Mouse (Mus musculus) liver, embryonic 16.5 days (tissue): Measurements from ENCODE around the gene Rps6ka2. TPM values are rescaled to one million over a fixed set of nuclear protein-coding genes. Genes with fewer than 3 reads are reported as not detected.

Source experiments
- ATAC-seq: fragments of 200-750 bp; cut with Nextera tagmentation; 2 replicates; pipeline ENCODE4 v1.8.0; 2017; ENCODE audit warnings: low read depth, mild to moderate bottlenecking, moderate number of reproducible peaks, moderate library complexity
- H3K27ac ChIP-seq: fragments of 300-500 bp; sonication (generic); 2 replicates; pipeline ENCODE4 v1.5.1; 2014; ENCODE audit warnings: mild to moderate bottlenecking, low read length
- H3K27me3 ChIP-seq: fragments of 300-500 bp; sonication (generic); 2 replicates; pipeline ENCODE4 v1.6.1; 2014; ENCODE audit warnings: low read depth, low read length, mixed read lengths; ENCODE audit not compliant: control insufficient read depth, insufficient read depth
- H3K36me3 ChIP-seq: fragments of 300-500 bp; sonication (generic); 2 replicates; pipeline ENCODE4 v1.6.1; 2014; ENCODE audit warnings: mild to moderate bottlenecking; ENCODE audit not compliant: control insufficient read depth, insufficient read depth
- H3K4me1 ChIP-seq: fragments of 300-500 bp; sonication (generic); 2 replicates; pipeline ENCODE4 v1.6.1; 2014; ENCODE audit warnings: low read depth, low read length, mixed read lengths; ENCODE audit not compliant: control insufficient read depth
- H3K4me2 ChIP-seq: fragments of 300-500 bp; sonication (generic); 2 replicates; pipeline ENCODE4 v1.6.1; 2014; ENCODE audit warnings: low read depth, low read length, mixed read lengths
- H3K4me3 ChIP-seq: fragments of 300-500 bp; sonication (generic); 2 replicates; pipeline ENCODE4 v1.5.1; 2014; ENCODE audit warnings: low read depth, mild to moderate bottlenecking, low read length
- H3K9ac ChIP-seq: fragments of 300-500 bp; sonication (generic); 2 replicates; pipeline ENCODE4 v1.6.1; 2014; ENCODE audit warnings: low read depth, low read length
- H3K9me3 ChIP-seq: fragments of 300-500 bp; sonication (generic); replicated peaks from 2 replicates; pipeline ENCODE4 v1.6.1; 2016; ENCODE audit warnings: low read length; ENCODE audit not compliant: control insufficient read depth
- WGBS: fragments of 180-500 bp; shearing (Covaris S2); extraction: QIAGEN DNeasy Blood & Tissue Kit; methylation state at CpG from one replicate; pipeline ENCODE4 v1.1.7; 2014; ENCODE audit not compliant: insufficient replicate concordance; 5-methylcytosine and 5-hydroxymethylcytosine counted together
- polyA plus RNA-seq: library from polyadenylated mRNA; unstranded; fragments of >200 nt; fragmentation: Nextera tagmentation; extraction: Ambion mirVana; gene quantifications from 2 replicates; pipeline ENCODE4 v1.2.1, GENCODE M21; 2015

Gene Rps6ka2
- polyA plus RNA-seq, 1 experiment from 2014 or later, result 1.6 TPM

- no peak overlapping the region for H3K4me2 ChIP-seq
- no peak for ATAC-seq
- WGBS, result 68% methylated on average over 11 of the region's 11 CpGs
Measured at GRCm38 (mm10) chr17:7210648-7211047, 40.7 kb downstream of the Rps6ka2 start.

GRCm38 (mm10) chr17:7211893-7212292 lies 42.0 kb downstream of the Rps6ka2 start:
- no peaks in the 10 kb centered on the region for H3K9me3 ChIP-seq
- no peaks in the 10 kb centered on the region for H3K36me3 ChIP-seq
- H3K27me3 ChIP-seq, result no peaks in the 10 kb centered on the region
- no peak overlapping the region for H3K9ac ChIP-seq
- H3K4me2 ChIP-seq, result no peak overlapping the region
- no peak overlapping the region for H3K4me3 ChIP-seq
- WGBS, result 56% methylated on average over 4 of the region's 4 CpGs
- no peak overlapping the region for H3K27ac ChIP-seq
- no peak for ATAC-seq
- no peaks in the 10 kb centered on the region for H3K4me1 ChIP-seq

More at GRCm38 (mm10) chr17:7210648-7211047, 40.7 kb downstream of the Rps6ka2 start:
- H3K27ac ChIP-seq, result no peak overlapping the region
- no peak overlapping the region for H3K9ac ChIP-seq
- no peaks in the 10 kb centered on the region for H3K36me3 ChIP-seq
- H3K4me3 ChIP-seq, result no peak overlapping the region
- H3K9me3 ChIP-seq, result no peaks in the 10 kb centered on the region
- H3K4me1 ChIP-seq, result no peaks in the 10 kb centered on the region
- H3K27me3 ChIP-seq, result no peaks in the 10 kb centered on the region

GRCm38 (mm10) chr17:7213214-7213613 lies 43.3 kb downstream of the Rps6ka2 start:
- H3K27ac ChIP-seq, result no peak overlapping the region
- ATAC-seq, result no peak
- H3K9ac ChIP-seq, result no peak overlapping the region
- 50% methylated on average over 2 of the region's 2 CpGs for WGBS
- H3K4me2 ChIP-seq, result no peak overlapping the region
- H3K36me3 ChIP-seq, result no peaks in the 10 kb centered on the region
- H3K4me1 ChIP-seq, result no peaks in the 10 kb centered on the region
- no peak overlapping the region for H3K4me3 ChIP-seq
- H3K9me3 ChIP-seq, result no peaks in the 10 kb centered on the region
- no peaks in the 10 kb centered on the region for H3K27me3 ChIP-seq

GRCm38 (mm10) chr17:7214061-7214460 lies 44.1 kb downstream of the Rps6ka2 start:
- no peak overlapping the region for H3K4me3 ChIP-seq
- no peak for ATAC-seq
- 70% methylated on average over 3 of the region's 3 CpGs for WGBS

GRCm38 (mm10) chr17:7217791-7218329 lies 47.9 kb downstream of the Rps6ka2 start:
- no peaks in the 10 kb centered on the region for H3K27me3 ChIP-seq
- no peak overlapping the region for H3K4me2 ChIP-seq
- H3K4me3 ChIP-seq, result no peak overlapping the region
- no peak overlapping the region for H3K9ac ChIP-seq
- no peaks in the 10 kb centered on the region for H3K9me3 ChIP-seq
- no peaks in the 10 kb centered on the region for H3K4me1 ChIP-seq
- WGBS, result 67% methylated on average over 11 of the region's 11 CpGs
- no peaks in the 10 kb centered on the region for H3K36me3 ChIP-seq
- ATAC-seq, result no peak
- H3K27ac ChIP-seq, result no peak overlapping the region

More at GRCm38 (mm10) chr17:7214061-7214460, 44.1 kb downstream of the Rps6ka2 start:
- Histone ChIP-seq H3K4me2 (no peak overlapping the region), H3K4me1 (no peaks in the 10 kb centered on the region), H3K9me3 (no peaks in the 10 kb centered on the region), H3K9ac (no peak overlapping the region), H3K27ac (no peak overlapping the region), H3K36me3 (no peaks in the 10 kb centered on the region), H3K27me3 (no peaks in the 10 kb centered on the region)

GRCm38 (mm10) chr17:7218396-7218795 lies 48.5 kb downstream of the Rps6ka2 start:
- H3K4me1 ChIP-seq, result no peaks in the 10 kb centered on the region
- no peak overlapping the region for H3K9ac ChIP-seq
- H3K4me3 ChIP-seq, result no peak overlapping the region
- no peaks in the 10 kb centered on the region for H3K27me3 ChIP-seq
- H3K9me3 ChIP-seq, result no peaks in the 10 kb centered on the region
- H3K27ac ChIP-seq, result no peak overlapping the region
- H3K4me2 ChIP-seq, result no peak overlapping the region
- 60% methylated on average over 9 of the region's 9 CpGs for WGBS
- no peaks in the 10 kb centered on the region for H3K36me3 ChIP-seq
- ATAC-seq, result no peak

GRCm38 (mm10) chr17:7219044-7219718 lies 49.3 kb downstream of the Rps6ka2 start:
- Histone ChIP-seq H3K4me1 (no peaks in the 10 kb centered on the region), H3K4me3 (no peak overlapping the region), H3K4me2 (no peak overlapping the region), H3K9ac (no peak overlapping the region), H3K9me3 (no peaks in the 10 kb centered on the region), H3K27ac (no peak overlapping the region), H3K36me3 (no peaks in the 10 kb centered on the region), H3K27me3 (no peaks in the 10 kb centered on the region)
- ATAC-seq, result no peak
- 40% methylated on average over 11 of the region's 11 CpGs for WGBS

- H3K4me3 ChIP-seq, result no peak overlapping the region
- H3K4me1 ChIP-seq, result no peaks in the 10 kb centered on the region
- H3K9ac ChIP-seq, result no peak overlapping the region
- ATAC-seq, result no peak
- H3K9me3 ChIP-seq, result no peaks in the 10 kb centered on the region
- no peak overlapping the region for H3K4me2 ChIP-seq
- 57% methylated on average over 4 of the region's 4 CpGs for WGBS
- no peaks in the 10 kb centered on the region for H3K36me3 ChIP-seq
- H3K27ac ChIP-seq, result no peak overlapping the region
- no peaks in the 10 kb centered on the region for H3K27me3 ChIP-seq
Measured at GRCm38 (mm10) chr17:7221310-7221709, 51.4 kb downstream of the Rps6ka2 start.

- Histone ChIP-seq H3K27me3 (no peaks in the 10 kb centered on the region), H3K4me1 (no peaks in the 10 kb centered on the region), H3K9ac (no peak overlapping the region), H3K36me3 (no peaks in the 10 kb centered on the region), H3K9me3 (no peaks in the 10 kb centered on the region), H3K4me3 (no peak overlapping the region), H3K4me2 (no peak overlapping the region), H3K27ac (no peak overlapping the region)
- 29% methylated on average over 3 of the region's 3 CpGs for WGBS
- no peak for ATAC-seq
Measured at GRCm38 (mm10) chr17:7222198-7222597, 52.3 kb downstream of the Rps6ka2 start.
